Mouse (Mus musculus): ENCODE measurements around the gene Zfp106. TPM values are rescaled to one million over a fixed set of nuclear protein-coding genes. Genes with fewer than 3 reads are reported as not detected.

The Zfp106 gene
- polyA plus RNA-seq, 1 experiment from 2014 or later = 56.6 TPM

GRCm38 (mm10) chr2:120529531-120529930, 34.1 kb downstream of the Zfp106 start:
- no peak overlapping the region for H3K27ac ChIP-seq (ENCODE audit: low read depth, low read length)
- peaks cover 41% of the 10 kb centered on the region for H3K36me3 ChIP-seq (ENCODE audit: control insufficient read depth, insufficient read depth, low read length)
- ATAC-seq (replicated peaks; ENCODE audit: insufficient number of reproducible peaks, low FRiP score, low TSS enrichment) = no peak

DNA sequence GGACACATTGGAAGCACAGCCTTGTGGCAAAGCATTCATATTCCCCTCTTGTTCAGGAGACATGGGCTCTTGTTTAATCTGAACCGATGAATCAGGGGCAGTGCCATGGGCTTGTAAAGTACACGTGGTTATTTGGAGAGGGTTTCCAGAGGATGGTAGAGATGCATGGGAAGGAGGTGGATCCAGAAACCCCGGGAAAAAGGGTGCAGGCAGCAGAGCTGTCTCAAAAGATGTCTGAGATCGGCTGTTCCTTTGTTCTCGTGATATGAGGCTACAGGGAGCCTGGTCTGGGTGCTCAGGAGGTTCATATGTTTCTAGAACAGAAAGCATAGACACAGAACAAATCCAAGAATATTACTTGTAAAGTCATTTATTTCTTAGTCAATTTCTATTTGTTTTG, 36.9 kb downstream of the Zfp106 start:
- Histone ChIP-seq H3K27ac (ENCODE audit: low read depth, low read length) (no peak overlapping the region), H3K4me3 (ENCODE audit: low read depth, low read length) (no peak overlapping the region), H3K36me3 (ENCODE audit: control insufficient read depth, insufficient read depth, low read length) (peaks cover 35% of the 10 kb centered on the region), H3K9ac (ENCODE audit: low read depth, low read length) (no peak overlapping the region), H3K27me3 (ENCODE audit: control insufficient read depth, insufficient read depth, low read length) (no peaks in the 10 kb centered on the region), H3K4me2 (no peak overlapping the region), H3K9me3 (replicated peaks; ENCODE audit: control insufficient read depth, low read length) (no peaks in the 10 kb centered on the region), H3K4me1 (ENCODE audit: control insufficient read depth, insufficient read depth, low read length) (no peaks in the 10 kb centered on the region)
- no peak for ATAC-seq (replicated peaks; ENCODE audit: insufficient number of reproducible peaks, low FRiP score, low TSS enrichment)
- 87% methylated on average over 5 of the region's 5 CpGs for WGBS (ENCODE audit: insufficient replicate concordance)

More at GRCm38 (mm10) chr2:120529531-120529930, 34.1 kb downstream of the Zfp106 start:
- no peak overlapping the region for H3K4me2 ChIP-seq
- H3K4me3 ChIP-seq (ENCODE audit: low read depth, low read length) = no peak overlapping the region
- H3K4me1 ChIP-seq (ENCODE audit: control insufficient read depth, insufficient read depth, low read length) = no peaks in the 10 kb centered on the region
- no peaks in the 10 kb centered on the region for H3K9me3 ChIP-seq (replicated peaks; ENCODE audit: control insufficient read depth, low read length)
- no peak overlapping the region for H3K9ac ChIP-seq (ENCODE audit: low read depth, low read length)
- no peaks in the 10 kb centered on the region for H3K27me3 ChIP-seq (ENCODE audit: control insufficient read depth, insufficient read depth, low read length)

DNA sequence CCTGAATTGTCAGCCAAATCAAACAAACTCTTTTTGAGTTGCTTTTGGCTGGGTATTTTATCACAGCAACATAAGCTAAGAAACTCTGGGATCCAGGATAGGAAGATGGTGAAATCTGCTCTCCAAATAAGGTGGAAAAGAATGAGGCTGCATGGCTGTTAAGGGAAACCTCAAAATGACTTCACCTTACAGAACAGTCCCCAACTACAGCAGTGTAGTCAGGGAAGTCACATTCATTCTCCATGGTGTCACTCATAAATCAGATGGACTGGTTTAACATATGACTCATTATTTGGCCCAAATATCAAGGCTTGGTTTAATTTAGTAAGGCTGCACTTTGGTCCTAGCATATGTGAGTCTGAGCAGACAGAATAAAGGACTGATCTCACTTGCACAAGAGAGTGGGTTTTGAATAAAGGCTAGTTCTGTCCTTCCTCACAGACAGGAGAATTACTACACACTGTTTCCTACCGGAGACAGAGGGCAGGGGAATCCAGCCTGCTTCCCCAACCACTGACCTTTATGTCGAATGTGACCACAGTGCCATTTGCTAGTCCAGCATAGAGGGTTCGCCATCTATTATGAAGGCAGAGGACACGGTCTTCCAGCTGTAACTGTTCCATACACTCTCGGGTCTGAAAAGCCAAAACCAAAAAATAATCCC, 45.0 kb downstream of the Zfp106 start:
- Histone ChIP-seq H3K9ac (ENCODE audit: low read depth, low read length) (no peak overlapping the region), H3K27me3 (ENCODE audit: control insufficient read depth, insufficient read depth, low read length) (no peaks in the 10 kb centered on the region), H3K4me3 (ENCODE audit: low read depth, low read length) (no peak overlapping the region), H3K36me3 (ENCODE audit: control insufficient read depth, insufficient read depth, low read length) (peaks cover 33% of the 10 kb centered on the region), H3K27ac (ENCODE audit: low read depth, low read length) (no peak overlapping the region), H3K4me1 (ENCODE audit: control insufficient read depth, insufficient read depth, low read length) (no peaks in the 10 kb centered on the region), H3K9me3 (replicated peaks; ENCODE audit: control insufficient read depth, low read length) (no peaks in the 10 kb centered on the region), H3K4me2 (no peak overlapping the region)
- no peak for ATAC-seq (replicated peaks; ENCODE audit: insufficient number of reproducible peaks, low FRiP score, low TSS enrichment)
- WGBS (ENCODE audit: insufficient replicate concordance) = 86% methylated on average over 5 of the region's 5 CpGs

- no peak overlapping the region for H3K4me3 ChIP-seq (ENCODE audit: low read depth, low read length)
- H3K27me3 ChIP-seq (ENCODE audit: control insufficient read depth, insufficient read depth, low read length) = no peaks in the 10 kb centered on the region
- WGBS (ENCODE audit: insufficient replicate concordance) = 92% methylated on average over 4 of the region's 4 CpGs
- H3K9ac ChIP-seq (ENCODE audit: low read depth, low read length) = no peak overlapping the region
- H3K4me1 ChIP-seq (ENCODE audit: control insufficient read depth, insufficient read depth, low read length) = no peaks in the 10 kb centered on the region
- H3K9me3 ChIP-seq (replicated peaks; ENCODE audit: control insufficient read depth, low read length) = no peaks in the 10 kb centered on the region
- no peak overlapping the region for H3K4me2 ChIP-seq
- peaks cover 28% of the 10 kb centered on the region for H3K36me3 ChIP-seq (ENCODE audit: control insufficient read depth, insufficient read depth, low read length)
- no peak for ATAC-seq (replicated peaks; ENCODE audit: insufficient number of reproducible peaks, low FRiP score, low TSS enrichment)
- no peak overlapping the region for H3K27ac ChIP-seq (ENCODE audit: low read depth, low read length)
Observed at GRCm38 (mm10) chr2:120514181-120514580, 49.5 kb downstream of the Zfp106 start.

DNA sequence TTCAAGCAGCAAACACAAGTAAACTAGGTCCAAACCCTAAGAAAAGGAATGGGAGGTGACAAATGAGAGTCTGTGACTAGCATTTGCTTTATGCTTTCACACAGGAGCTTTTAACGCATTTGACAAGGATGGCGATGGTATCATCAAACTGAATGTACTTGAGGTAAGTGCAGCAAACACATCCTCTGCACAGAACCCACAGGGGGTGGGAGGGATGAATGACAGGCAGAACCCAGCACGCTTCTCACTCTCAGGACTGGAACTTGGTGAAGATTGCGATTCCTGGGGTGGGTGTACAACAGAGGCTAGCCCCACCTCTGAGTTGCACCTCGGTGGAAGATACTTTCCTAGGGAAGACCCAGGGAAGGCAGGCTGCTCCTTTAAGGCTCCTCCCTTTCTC, 59.7 kb downstream of the Zfp106 start:
- WGBS (ENCODE audit: insufficient replicate concordance) = 77% methylated on average over 5 of the region's 5 CpGs
- Histone ChIP-seq H3K27ac (ENCODE audit: low read depth, low read length) (no peak overlapping the region), H3K4me2 (no peak overlapping the region), H3K4me1 (ENCODE audit: control insufficient read depth, insufficient read depth, low read length) (peaks cover 31% of the 10 kb centered on the region), H3K9me3 (replicated peaks; ENCODE audit: control insufficient read depth, low read length) (no peaks in the 10 kb centered on the region), H3K27me3 (ENCODE audit: control insufficient read depth, insufficient read depth, low read length) (no peaks in the 10 kb centered on the region), H3K36me3 (ENCODE audit: control insufficient read depth, insufficient read depth, low read length) (peaks cover 12% of the 10 kb centered on the region), H3K4me3 (ENCODE audit: low read depth, low read length) (no peak overlapping the region), H3K9ac (ENCODE audit: low read depth, low read length) (no peak overlapping the region)
- ATAC-seq (replicated peaks; ENCODE audit: insufficient number of reproducible peaks, low FRiP score, low TSS enrichment) = no peak

DNA sequence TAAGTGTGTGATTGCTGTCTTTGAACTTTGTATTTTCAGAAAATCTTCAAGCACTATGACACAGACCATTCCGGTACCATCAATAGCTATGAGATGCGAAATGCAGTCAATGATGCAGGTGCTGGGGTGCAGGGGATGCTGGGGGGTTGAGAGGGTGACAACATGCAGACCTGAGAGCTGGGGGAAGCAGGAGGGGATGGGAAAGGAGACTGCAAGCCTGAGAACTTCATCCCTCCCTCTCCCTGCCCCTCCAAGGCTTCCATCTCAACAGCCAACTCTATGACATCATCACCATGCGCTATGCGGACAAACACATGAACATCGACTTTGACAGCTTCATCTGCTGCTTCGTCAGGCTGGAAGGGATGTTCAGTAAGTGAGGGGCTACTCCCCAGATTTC, 60.5 kb downstream of the Zfp106 start:
- Histone ChIP-seq H3K36me3 (ENCODE audit: control insufficient read depth, insufficient read depth, low read length) (peaks cover 11% of the 10 kb centered on the region; the same call in 1 of the 2 replicates), H3K4me1 (ENCODE audit: control insufficient read depth, insufficient read depth, low read length) (peaks cover 31% of the 10 kb centered on the region)
- 89% methylated on average over 6 of the region's 6 CpGs for WGBS (ENCODE audit: insufficient replicate concordance)

GRCm38 (mm10) chr2:120502605-120502990, 61.0 kb downstream of the Zfp106 start:
- Histone ChIP-seq H3K27me3 (ENCODE audit: control insufficient read depth, insufficient read depth, low read length) (no peaks in the 10 kb centered on the region), H3K4me1 (ENCODE audit: control insufficient read depth, insufficient read depth, low read length) (peaks cover 31% of the 10 kb centered on the region), H3K36me3 (ENCODE audit: control insufficient read depth, insufficient read depth, low read length) (peaks cover 11% of the 10 kb centered on the region; the same call in 1 of the 2 replicates), H3K27ac (ENCODE audit: low read depth, low read length) (no peak overlapping the region), H3K4me2 (no peak overlapping the region), H3K9ac (ENCODE audit: low read depth, low read length) (no peak overlapping the region), H3K9me3 (replicated peaks; ENCODE audit: control insufficient read depth, low read length) (no peaks in the 10 kb centered on the region), H3K4me3 (ENCODE audit: low read depth, low read length) (no peak overlapping the region)
- WGBS (ENCODE audit: insufficient replicate concordance) = 57% methylated on average over 3 of the region's 3 CpGs
- no peak for ATAC-seq (replicated peaks; ENCODE audit: insufficient number of reproducible peaks, low FRiP score, low TSS enrichment)

More for the DNA sequence above, 60.5 kb downstream of the Zfp106 start:
- Histone ChIP-seq H3K4me2 (no peak overlapping the region), H3K27ac (ENCODE audit: low read depth, low read length) (no peak overlapping the region), H3K9me3 (replicated peaks; ENCODE audit: control insufficient read depth, low read length) (no peaks in the 10 kb centered on the region), H3K9ac (ENCODE audit: low read depth, low read length) (no peak overlapping the region), H3K27me3 (ENCODE audit: control insufficient read depth, insufficient read depth, low read length) (no peaks in the 10 kb centered on the region), H3K4me3 (ENCODE audit: low read depth, low read length) (no peak overlapping the region)
- no peak for ATAC-seq (replicated peaks; ENCODE audit: insufficient number of reproducible peaks, low FRiP score, low TSS enrichment)

DNA sequence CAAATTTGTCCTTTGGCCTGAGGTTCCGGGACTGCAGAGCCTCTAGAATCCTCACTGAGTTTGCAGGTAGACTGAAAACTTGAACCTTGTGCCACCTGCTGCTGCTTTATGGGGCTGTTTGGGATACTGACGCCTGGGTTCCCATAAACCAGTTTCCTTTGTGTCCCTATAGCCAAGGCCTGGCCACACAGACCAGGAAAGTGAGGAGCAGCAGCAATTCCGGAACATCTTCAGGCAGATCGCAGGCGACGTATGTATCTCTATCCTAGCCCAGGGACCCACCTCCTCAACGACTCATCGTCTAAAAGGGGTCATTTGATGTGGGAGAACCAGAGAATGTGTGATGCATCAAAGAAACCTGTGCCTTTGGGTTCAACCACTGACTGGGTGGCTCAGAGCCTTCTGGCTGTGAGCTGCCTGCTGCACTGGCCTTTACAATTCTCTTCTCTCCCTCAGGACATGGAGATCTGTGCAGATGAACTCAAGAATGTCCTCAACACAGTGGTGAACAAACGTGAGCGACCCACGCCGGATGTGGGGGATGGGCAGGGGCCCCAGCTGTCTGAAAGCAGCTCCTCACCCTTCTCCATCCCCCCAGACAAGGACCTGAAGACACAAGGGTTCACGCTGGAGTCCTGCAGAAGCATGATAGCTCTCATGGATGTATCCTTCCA, 61.6 kb downstream of the Zfp106 start:
- H3K27me3 ChIP-seq (ENCODE audit: control insufficient read depth, insufficient read depth, low read length) = no peaks in the 10 kb centered on the region
- no peak for ATAC-seq (replicated peaks; ENCODE audit: insufficient number of reproducible peaks, low FRiP score, low TSS enrichment)
- WGBS (ENCODE audit: insufficient replicate concordance) = 61% methylated on average over 13 of the region's 13 CpGs
- no peak overlapping the region for H3K9ac ChIP-seq (ENCODE audit: low read depth, low read length)
- H3K4me2 ChIP-seq = no peak overlapping the region
- H3K36me3 ChIP-seq (ENCODE audit: control insufficient read depth, insufficient read depth, low read length) = peaks cover 11% of the 10 kb centered on the region; the same call in 1 of the 2 replicates
- no peaks in the 10 kb centered on the region for H3K9me3 ChIP-seq (replicated peaks; ENCODE audit: control insufficient read depth, low read length)
- H3K4me3 ChIP-seq (ENCODE audit: low read depth, low read length) = no peak overlapping the region
- no peak overlapping the region for H3K27ac ChIP-seq (ENCODE audit: low read depth, low read length)
- peaks cover 31% of the 10 kb centered on the region for H3K4me1 ChIP-seq (ENCODE audit: control insufficient read depth, insufficient read depth, low read length)
